Mouse (Mus musculus) spleen, adult 18-20 months (tissue): Measurements from ENCODE around the gene Ccdc107.

Experiments
- DNase-seq, 2 experiments: peaks; one replicate each; pipeline ENCODE4 v3.0.0; 2022; ENCODE audit warnings: mixed read lengths in 2 of 2

Gene Ccdc107

GRCm38 (mm10) chr4:43489611-43490010, 3.1 kb upstream of the Ccdc107 start:
- DNase-seq: no peak

GRCm38 (mm10) chr4:43490801-43491200, 1.9 kb upstream of the Ccdc107 start:
- no peak for DNase-seq

GRCm38 (mm10) chr4:43492101-43492820, 439 bp upstream of the Ccdc107 start:
- DNase-seq: no peak

GRCm38 (mm10) chr4:43493186-43493845, 616 bp downstream of the Ccdc107 start:
- DNase-seq: peak; percentile 94 to 97

GRCm38 (mm10) chr4:43493846-43494240, 1.1 kb downstream of the Ccdc107 start:
- DNase-seq: no peak

- no peak for DNase-seq
Measured at GRCm38 (mm10) chr4:43496587-43496986, 3.9 kb downstream of the Ccdc107 start.

- no peak for DNase-seq
Measured at GRCm38 (mm10) chr4:43497405-43497804, 4.7 kb downstream of the Ccdc107 start.

GRCm38 (mm10) chr4:43497946-43498345, 5.2 kb downstream of the Ccdc107 start:
- no peak for DNase-seq

- no peak for DNase-seq
Measured at GRCm38 (mm10) chr4:43498983-43499382, 6.3 kb downstream of the Ccdc107 start.

- DNase-seq: peak; percentile 46 to 65
Measured at GRCm38 (mm10) chr4:43499407-43500333, 7.0 kb downstream of the Ccdc107 start, which contains the start of gene Arhgef39. Gene Arhgef39, minus strand, starts transcription at chr4:43499695.

- no peak for DNase-seq
Measured at GRCm38 (mm10) chr4:43503041-43503440, 10.3 kb downstream of the Ccdc107 start.

GRCm38 (mm10) chr4:43503506-43503905, 10.8 kb downstream of the Ccdc107 start:
- no peak for DNase-seq

- no peak for DNase-seq
Measured at GRCm38 (mm10) chr4:43504269-43504668, 11.6 kb downstream of the Ccdc107 start.

- DNase-seq: no peak
Measured at GRCm38 (mm10) chr4:43506074-43506473, 13.4 kb downstream of the Ccdc107 start.

GRCm38 (mm10) chr4:43506536-43507185, 14.0 kb downstream of the Ccdc107 start, which contains the start of gene Car9:
Gene Car9, plus strand, starts transcription at chr4:43506966.
- DNase-seq: no peak

- DNase-seq: no peak
Measured at GRCm38 (mm10) chr4:43507938-43508665, 15.4 kb downstream of the Ccdc107 start.

GRCm38 (mm10) chr4:43508666-43508997, 15.9 kb downstream of the Ccdc107 start:
- peak; percentile 46 to 48 for DNase-seq

- DNase-seq: no peak
Measured at GRCm38 (mm10) chr4:43509109-43509508, 16.4 kb downstream of the Ccdc107 start.

- DNase-seq: no peak
Measured at GRCm38 (mm10) chr4:43511675-43512454, 19.2 kb downstream of the Ccdc107 start.

GRCm38 (mm10) chr4:43512653-43513052, 20.0 kb downstream of the Ccdc107 start:
- DNase-seq: no peak

GRCm38 (mm10) chr4:43513300-43513699, 20.6 kb downstream of the Ccdc107 start:
- no peak for DNase-seq
